Mouse (Mus musculus) small intestine, adult 2 months (tissue): ENCODE data around the gene Mid1.

ENCODE experiments used
- CTCF ChIP-seq: fragments of 200-500 bp; IDR thresholded peaks from 2 replicates; pipeline ENCODE4 v1.5.1; 2012; ENCODE audit warnings: low read depth, mild to moderate bottlenecking, control low read depth, inconsistent platforms, low read length, moderate library complexity, mixed read lengths; ENCODE audit not compliant: insufficient replicate concordance, insufficient read length; ENCODE audit errors: extremely low read depth
- POLR2A ChIP-seq: fragments of 200-500 bp; IDR thresholded peaks from 2 replicates; pipeline ENCODE4 v1.6.1; 2012; ENCODE audit warnings: low read depth, mild to moderate bottlenecking, control low read depth, inconsistent platforms, low read length, moderate library complexity

- TF ChIP-seq CTCF (no peak), POLR2A (no peak)
Observed at GRCm38 (mm10) chrX:169691675-169692074, 6.7 kb downstream of the Mid1 start.
